Mouse (Mus musculus) midbrain, postnatal 0 days (tissue): Measurements from ENCODE around the gene Cbfb. TPM values are rescaled to one million over a fixed set of nuclear protein-coding genes. Genes with fewer than 3 reads are reported as not detected.
A peak's percentile ranks its signal among the peaks of the same experiment; 100 is the strongest.

Experiments
- ATAC-seq: fragments of 200-750 bp; cut with Nextera tagmentation; 2 replicates; pipeline ENCODE4 v1.8.0; 2017; ENCODE audit warnings: moderate number of reproducible peaks, mild to moderate bottlenecking, moderate TSS enrichment, moderate library complexity; ENCODE audit not compliant: low FRiP score
- DNase-seq: peaks from one replicate; pipeline ENCODE4 v3.0.0-alpha.2; 2015; ENCODE audit warnings: low spot score
- H3K27ac ChIP-seq: fragments of 300-500 bp; sonication (generic); 2 replicates; pipeline ENCODE4 v1.5.1; 2014; ENCODE audit warnings: low read depth, mild to moderate bottlenecking, low read length, mixed read lengths
- H3K27me3 ChIP-seq: fragments of 300-500 bp; sonication (generic); 2 replicates; pipeline ENCODE4 v1.6.1; 2014; ENCODE audit warnings: low read length, control low read depth, mixed read lengths; ENCODE audit not compliant: insufficient read depth
- H3K36me3 ChIP-seq: fragments of 300-500 bp; sonication (generic); 2 replicates; pipeline ENCODE4 v1.6.1; 2014; ENCODE audit warnings: low read length, control low read depth, mixed read lengths; ENCODE audit not compliant: insufficient read depth
- H3K4me1 ChIP-seq: fragments of 300-500 bp; sonication (generic); 2 replicates; pipeline ENCODE4 v1.6.1; 2014; ENCODE audit warnings: mild to moderate bottlenecking, control low read depth, antibody characterized with exemption, low read length, mixed read lengths; ENCODE audit not compliant: insufficient read depth
- H3K4me2 ChIP-seq: fragments of 300-500 bp; sonication (generic); 2 replicates; pipeline ENCODE4 v1.6.1; 2014; ENCODE audit warnings: low read depth, mild to moderate bottlenecking, low read length, mixed read lengths; ENCODE audit not compliant: poor library complexity, severe bottlenecking
- H3K4me3 ChIP-seq: fragments of 300-500 bp; sonication (generic); 2 replicates; pipeline ENCODE4 v1.5.1; 2014; ENCODE audit warnings: low read depth, mild to moderate bottlenecking, low read length, moderate library complexity
- H3K9ac ChIP-seq: fragments of 300-500 bp; sonication (generic); replicated peaks from 2 replicates; pipeline ENCODE4 v1.6.1; 2014; ENCODE audit warnings: mild to moderate bottlenecking, low read length, moderate library complexity, mixed read lengths; ENCODE audit not compliant: poor library complexity, severe bottlenecking
- H3K9me3 ChIP-seq: fragments of 300-500 bp; sonication (generic); 2 replicates; pipeline ENCODE4 v1.6.1; 2016; ENCODE audit warnings: low read length, control low read depth
- CTCF ChIP-seq: IDR thresholded peaks from 2 replicates; pipeline ENCODE4 v1.5.1; 2016; ENCODE audit warnings: antibody characterized with exemption, mild to moderate bottlenecking
- WGBS: fragments of 180-500 bp; shearing (Covaris S2); extraction: QIAGEN DNeasy Blood & Tissue Kit; methylation state at CpG from one replicate; pipeline ENCODE4 v1.1.7; 2014; 5-methylcytosine and 5-hydroxymethylcytosine counted together
- polyA plus RNA-seq: library from polyadenylated mRNA; unstranded; fragments of >200 nt; fragmentation: Nextera tagmentation; extraction: Ambion mirVana; gene quantifications from 2 replicates; pipeline ENCODE4 v1.2.1, GENCODE M21; 2015
- total RNA-seq: library from RNA; depleted of rRNA; stranded (reverse); fragments of >200 nt; gene quantifications from 2 replicates; pipeline ENCODE4 v1.2.3, GENCODE M21; 2014

Gene Cbfb
- total and polyA plus RNA-seq, 2 experiments from 2014 or later: 17.5 to 43.9 TPM

GRCm38 (mm10) chr8:105217926-105218522 is 47.5 kb downstream of the Cbfb start:
- H3K36me3 ChIP-seq: no peaks in the 10 kb centered on the region; the same call in 1 of the 2 replicates
- no peak overlapping the region for H3K4me3 ChIP-seq
- H3K4me2 ChIP-seq: no peak overlapping the region
- no peaks in the 10 kb centered on the region for H3K9me3 ChIP-seq
- H3K4me1 ChIP-seq: no peaks in the 10 kb centered on the region
- DNase-seq (peak; percentile 92), ATAC-seq (no peak)
- H3K27me3 ChIP-seq: no peaks in the 10 kb centered on the region
- peak; percentile 92 for TF ChIP-seq CTCF
- no peak overlapping the region for H3K27ac ChIP-seq
- WGBS: 84% methylated on average over 5 of the region's 5 CpGs
- no peak overlapping the region for H3K9ac ChIP-seq

- WGBS: 87% methylated on average over 7 of the region's 7 CpGs
- Histone ChIP-seq H3K4me1 (peaks cover 9% of the 10 kb centered on the region), H3K27me3 (no peaks in the 10 kb centered on the region), H3K4me2 (no peak overlapping the region), H3K9me3 (no peaks in the 10 kb centered on the region), H3K27ac (no peak overlapping the region), H3K9ac (no peak overlapping the region), H3K4me3 (no peak overlapping the region), H3K36me3 (no peaks in the 10 kb centered on the region)
- no peak for DNase-seq
- TF ChIP-seq CTCF: no peak
- ATAC-seq: no peak
Measured at GRCm38 (mm10) chr8:105223850-105224249, 53.4 kb downstream of the Cbfb start.

- Histone ChIP-seq H3K27me3 (no peaks in the 10 kb centered on the region), H3K9me3 (no peaks in the 10 kb centered on the region), H3K4me1 (peaks cover 9% of the 10 kb centered on the region), H3K4me3 (peak within 1 kb of the TSS; percentile 96), H3K4me2 (peak within 1 kb of the TSS; percentile 68), H3K36me3 (no peaks in the 10 kb centered on the region), H3K27ac (peak within 1 kb of the TSS; percentile 80), H3K9ac (peak within 1 kb of the TSS; percentile 91)
- WGBS: 2% methylated on average over 34 of the region's 34 CpGs
- peak; percentile 95 for ATAC-seq
- DNase-seq: peak; percentile 96
- no peak for TF ChIP-seq CTCF
Measured at GRCm38 (mm10) chr8:105224413-105225271, 54.2 kb downstream of the Cbfb start, which contains the start of gene D230025D16Rik. Gene D230025D16Rik, plus strand, starts transcription at chr8:105225145.

- Histone ChIP-seq H3K27ac (peak overlapping the region; percentile 80), H3K27me3 (no peaks in the 10 kb centered on the region), H3K4me2 (peak overlapping the region; percentile 68), H3K4me3 (peak overlapping the region; percentile 96), H3K4me1 (peaks cover 9% of the 10 kb centered on the region), H3K9me3 (no peaks in the 10 kb centered on the region), H3K36me3 (no peaks in the 10 kb centered on the region), H3K9ac (peak overlapping the region; percentile 91)
- WGBS: under 1% methylated on average over 27 of the region's 27 CpGs
- no peak for ATAC-seq
- DNase-seq: no peak
- TF ChIP-seq CTCF: no peak
Measured at GRCm38 (mm10) chr8:105225272-105225593, 54.8 kb downstream of the Cbfb start.

- Histone ChIP-seq H3K9ac (peak overlapping the region; percentile 91), H3K27me3 (no peaks in the 10 kb centered on the region), H3K36me3 (no peaks in the 10 kb centered on the region), H3K4me1 (peaks cover 9% of the 10 kb centered on the region), H3K4me3 (peak overlapping the region; percentile 96), H3K27ac (no peak overlapping the region), H3K4me2 (peak overlapping the region; percentile 68), H3K9me3 (no peaks in the 10 kb centered on the region)
- ATAC-seq: no peak
- WGBS: 31% methylated on average over 6 of the region's 6 CpGs
- no peak for TF ChIP-seq CTCF
- no peak for DNase-seq
Measured at GRCm38 (mm10) chr8:105225917-105226316, 55.4 kb downstream of the Cbfb start.
